Mouse (Mus musculus) liver, embryonic 14.5 days (tissue): ENCODE data around the gene Ube2i.

Experiments used
- CTCF ChIP-seq: IDR thresholded peaks from 2 replicates; pipeline ENCODE4 v1.5.1; 2016; ENCODE audit warnings: antibody characterized with exemption, low read depth, control low read depth
- EP300 ChIP-seq: IDR thresholded peaks from 2 replicates; pipeline ENCODE4 v1.6.1; 2016; ENCODE audit warnings: antibody characterized with exemption, low read depth

DNA sequence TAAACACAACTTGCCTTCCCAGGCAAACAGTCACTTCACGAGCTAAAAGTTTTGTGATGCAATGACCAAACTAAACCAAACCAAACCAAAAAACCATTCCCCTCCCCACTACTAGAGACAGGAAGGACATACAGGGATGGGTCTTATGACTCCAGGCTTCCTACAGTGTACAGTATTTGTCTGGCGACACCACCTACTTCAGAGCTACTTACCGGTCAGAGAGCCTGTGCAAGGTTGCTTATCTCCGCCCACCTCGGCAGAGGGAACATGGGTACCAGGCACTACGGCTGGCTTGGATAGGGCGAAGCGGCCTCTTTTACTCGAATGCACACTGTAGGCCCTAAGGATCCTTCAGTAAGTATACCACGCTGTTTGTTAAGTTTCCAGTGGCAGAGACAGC, 2.1 kb downstream of the Ube2i start:
- 0 out of 2 replicates have a peak, but pooled peaks have one; percentile 7 for TF ChIP-seq CTCF
- TF ChIP-seq EP300: no peak
